Mouse (Mus musculus) left cerebral cortex, adult 2 months (tissue): ENCODE measurements around the gene Gm11939. TPM values are rescaled to one million over a fixed set of nuclear protein-coding genes. Genes with fewer than 3 reads are reported as not detected.
"Not testable (repeated sequence)": the region's sequence is repeated elsewhere in the genome, so short reads cannot be mapped to it uniquely, and the experiment has no call there.

Experiments used
- DNase-seq, 2 experiments: peaks; one replicate each; pipeline ENCODE4 v3.0.0; 2021 to 2022; ENCODE audit warnings: low spot score in 2 of 2, mixed read lengths in 1 of 2; ENCODE audit errors: extremely low spot score in 1 of 2
- H3K27ac ChIP-seq: fragments of 200-600 bp; 2 replicates; pipeline ENCODE4 v1.8.1; 2022
- H3K4me3 ChIP-seq: fragments of 200-600 bp; 2 replicates; pipeline ENCODE4 v1.8.1; 2022
- CTCF ChIP-seq: fragments of 200-600 bp; IDR thresholded peaks from 2 replicates; pipeline ENCODE4 v1.8.1; 2022; ENCODE audit warnings: antibody characterized with exemption, mild to moderate bottlenecking, moderate library complexity
- intact Hi-C: fragments of 180-260 bp; cut with DNase I; formaldehyde crosslinking; loops from one replicate; pipeline ENCODE4 v1.15.1; 2025
- long read RNA-seq, 2 experiments: library from polyadenylated mRNA; stranded (forward); transcript quantifications; one replicate each; pipeline ENCODE4 v2.0.0; 2021; ENCODE audit warnings: borderline mapping rate in 2 of 2
- total RNA-seq, 2 experiments: library from RNA; stranded (reverse); gene quantifications; 2 replicates each; pipeline ENCODE4 v1.2.3; 2021

The Gm11939 gene
- total RNA-seq, result not detected
- long read RNA-seq, experiment 1, result 0 reads
- long read RNA-seq, experiment 2, result 0 reads

DNA sequence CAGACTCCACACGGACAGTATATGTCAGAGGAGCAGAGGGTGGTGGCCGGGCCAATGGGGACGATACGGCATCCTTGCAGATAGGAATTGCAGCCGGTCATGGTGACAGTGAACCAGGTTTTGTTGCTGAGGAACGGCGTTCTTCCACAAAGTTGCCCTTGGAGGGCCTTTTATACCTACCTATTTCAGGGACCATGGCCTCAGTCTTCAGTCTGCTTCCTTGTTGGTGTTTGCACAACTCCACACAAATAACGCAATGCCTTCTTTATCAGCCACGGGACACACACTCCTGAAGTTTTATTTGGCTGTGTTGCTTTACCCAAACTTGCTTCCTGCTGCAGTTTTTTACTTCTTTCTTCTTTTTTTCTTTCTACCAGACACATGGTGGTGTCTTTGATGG, at the start of gene Gm11939:
Gene Gm11939, minus strand, starts transcription at position 101 of the 400 bp plus-strand sequence.
- intact Hi-C loops, result loop anchor here (5.0 kb wide), 1 partner anchor 73 kb away; no protein-coding TSS in a partner anchor
- H3K4me3 ChIP-seq, result no peak within 1 kb of the TSS
- DNase-seq, result no peak
- no peak within 1 kb of the TSS for H3K27ac ChIP-seq
- TF ChIP-seq CTCF, result no peak

DNA sequence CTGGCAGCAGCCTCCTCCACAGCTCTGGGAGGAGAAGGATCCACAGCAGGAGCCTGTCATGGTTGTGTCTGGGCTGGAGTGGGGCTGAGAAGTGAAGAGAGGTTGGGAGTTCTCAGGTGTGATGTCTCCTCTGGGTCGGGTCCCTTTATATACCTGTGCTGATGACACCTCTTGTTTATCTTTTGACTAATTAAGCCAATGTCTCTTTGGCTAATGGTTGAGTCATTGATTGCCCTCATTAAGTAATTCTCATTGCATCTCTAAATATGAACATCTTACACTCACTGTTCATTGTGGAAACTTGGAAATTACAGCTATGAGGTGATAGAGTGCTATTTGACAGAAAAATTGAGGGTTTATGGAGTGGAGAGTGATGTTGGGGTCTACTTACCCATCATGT, 43.9 kb upstream of the Gm11939 start, which contains the start of gene Gm11938:
Gene Gm11938, minus strand, starts transcription at position 101 of the 400 bp plus-strand sequence.
- H3K27ac ChIP-seq, DNase-seq, intact Hi-C loops, H3K4me3 ChIP-seq: not testable (repeated sequence)

DNA sequence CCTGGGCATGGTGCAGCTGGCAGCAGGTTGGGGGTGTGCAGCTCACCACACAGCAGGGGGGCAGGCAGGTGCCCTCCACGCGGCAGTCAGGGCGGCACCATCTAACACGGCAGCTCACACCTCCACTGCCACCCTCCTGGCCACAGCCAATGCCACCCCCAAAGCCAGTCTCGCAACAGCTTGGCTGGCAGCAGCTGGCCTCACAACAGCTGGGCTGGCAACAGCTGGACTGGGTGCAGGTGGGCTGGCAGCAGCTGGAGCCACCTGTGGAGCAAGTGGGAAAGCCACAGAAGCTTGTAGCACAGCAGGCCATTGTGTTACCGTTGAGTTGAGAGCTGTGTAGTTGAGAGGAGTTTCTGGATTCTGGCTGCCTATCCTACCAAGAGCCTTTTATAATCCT, 38.5 kb upstream of the Gm11939 start, which contains the start of gene Krtap9-3:
Gene Krtap9-3, minus strand, starts transcription at position 364 of the 400 bp plus-strand sequence.
- intact Hi-C loops, DNase-seq, H3K4me3 ChIP-seq, H3K27ac ChIP-seq: not testable (repeated sequence)

DNA sequence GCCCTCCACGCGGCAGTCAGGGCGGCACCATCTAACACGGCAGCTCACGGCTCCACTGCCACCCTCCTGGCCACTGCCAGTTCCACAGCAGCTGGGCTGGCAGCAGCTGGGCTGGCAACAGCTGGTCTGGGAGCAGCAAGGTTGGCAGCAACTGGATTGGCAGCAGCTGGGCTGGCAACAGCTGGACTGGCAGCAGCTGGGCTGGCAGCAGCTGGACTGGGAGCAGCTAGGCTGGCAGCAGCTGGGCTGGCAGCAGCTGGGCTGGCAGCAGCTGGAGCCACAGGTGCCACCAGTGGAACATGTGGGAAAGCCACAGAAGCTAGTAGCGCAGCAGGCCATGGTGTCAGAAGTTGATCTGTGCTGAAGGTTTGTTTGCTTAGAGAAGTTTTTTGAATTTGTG, 31.7 kb upstream of the Gm11939 start, which contains the start of gene Krtap1-3:
Gene Krtap1-3, minus strand, starts transcription at position 359 of the 400 bp plus-strand sequence.
- DNase-seq, result no peak
- Histone ChIP-seq H3K4me3 (no peak within 1 kb of the TSS), H3K27ac (no peak within 1 kb of the TSS)
- intact Hi-C loops, result no loop called here
- no peak for TF ChIP-seq CTCF

DNA sequence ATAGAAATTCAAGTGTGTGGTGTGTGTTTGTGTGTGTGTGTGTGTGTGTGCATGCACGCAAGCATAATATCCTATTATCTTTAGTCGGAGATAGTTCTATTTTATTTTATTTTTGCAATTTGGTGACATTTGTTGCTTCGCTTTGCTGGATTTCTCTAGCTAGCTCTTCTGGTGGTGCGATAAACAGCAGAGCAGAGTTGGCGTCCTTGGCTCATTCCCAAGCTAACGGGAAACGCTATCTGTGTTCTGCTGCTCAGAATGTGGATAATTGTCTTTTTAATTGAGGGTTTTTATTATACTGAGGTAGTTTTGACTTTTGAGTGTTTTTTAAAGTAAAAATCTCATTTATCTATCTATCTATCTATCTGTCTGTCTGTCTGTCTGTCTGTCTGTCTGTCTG, 25.8 kb upstream of the Gm11939 start:
- H3K27ac ChIP-seq, result no peak overlapping the region
- intact Hi-C loops, result no loop called here
- DNase-seq, result no peak
- TF ChIP-seq CTCF, result no peak
- no peak overlapping the region for H3K4me3 ChIP-seq

DNA sequence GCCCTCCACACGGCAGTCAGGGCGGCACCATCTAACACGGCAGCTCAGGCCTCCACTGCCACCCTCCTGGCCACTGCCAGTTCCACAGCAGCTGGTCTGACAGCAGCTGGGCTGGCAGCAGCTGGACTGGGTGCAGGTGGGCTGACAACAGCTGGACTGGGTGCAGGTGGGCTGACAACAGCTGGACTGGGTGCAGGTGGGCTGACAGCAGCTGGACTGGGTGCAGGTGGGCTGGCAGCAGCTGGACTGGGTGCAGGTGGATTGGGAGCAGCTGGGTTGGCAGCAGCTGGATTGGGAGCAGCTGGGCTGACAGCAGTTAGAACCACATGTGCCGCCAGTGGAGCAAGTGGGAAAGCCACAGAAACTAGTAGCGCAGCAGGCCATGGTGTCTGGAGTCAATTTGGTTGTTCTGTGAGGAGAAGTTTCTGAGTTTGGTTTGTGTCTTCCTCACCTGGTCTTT, 24.0 kb upstream of the Gm11939 start, which contains the start of gene Krtap1-4:
Gene Krtap1-4, minus strand, starts transcription at position 410 of the 460 bp plus-strand sequence.
- H3K4me3 ChIP-seq, result no peak within 1 kb of the TSS
- no peak within 1 kb of the TSS for H3K27ac ChIP-seq
- no peak for TF ChIP-seq CTCF
- DNase-seq, result no peak
- intact Hi-C loops, result no loop called here

DNA sequence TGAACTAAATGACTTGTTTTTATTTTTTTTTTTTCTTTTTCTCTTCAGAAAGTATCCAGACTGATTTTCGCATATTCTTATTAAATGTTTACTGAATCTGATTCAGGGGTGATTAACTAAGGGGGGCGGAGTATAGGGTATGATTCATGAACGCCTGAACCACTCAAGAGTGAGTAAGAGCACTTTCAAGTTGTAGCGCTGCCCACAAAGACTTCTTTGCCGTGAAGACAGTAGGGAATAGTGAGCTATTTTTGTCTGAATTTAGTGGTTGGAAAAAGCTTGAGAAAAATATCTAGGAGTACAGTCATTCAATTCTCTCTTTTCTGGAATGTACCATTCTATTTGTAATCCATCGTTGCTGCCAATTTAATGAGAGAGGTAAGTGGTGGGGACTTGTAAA, 22.3 kb upstream of the Gm11939 start:
- intact Hi-C loops, result no loop called here
- TF ChIP-seq CTCF, result no peak
- no peak overlapping the region for H3K4me3 ChIP-seq
- no peak for DNase-seq
- H3K27ac ChIP-seq, result no peak overlapping the region

DNA sequence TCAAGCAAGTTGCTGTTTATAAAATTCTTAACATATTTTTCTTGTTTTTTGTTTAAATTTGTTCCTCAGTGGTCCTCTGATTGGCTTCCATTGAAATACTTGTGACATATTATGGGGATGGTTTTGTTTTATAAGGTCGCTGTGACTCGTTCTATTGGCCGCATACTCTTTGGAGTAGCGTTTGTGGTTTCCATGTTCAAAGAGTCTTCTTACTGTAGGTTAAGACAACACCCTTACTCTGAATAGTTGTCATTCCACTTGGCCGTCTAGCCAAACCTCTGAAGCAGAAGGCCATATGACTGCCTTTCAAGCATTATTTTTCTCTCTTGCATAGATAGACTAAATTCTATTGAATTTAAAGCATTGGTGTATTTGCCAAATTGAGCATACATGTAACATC, 21.8 kb upstream of the Gm11939 start:
- no peak for TF ChIP-seq CTCF
- no peak for DNase-seq
- Histone ChIP-seq H3K4me3 (no peak overlapping the region), H3K27ac (no peak overlapping the region)
- intact Hi-C loops, result no loop called here

DNA sequence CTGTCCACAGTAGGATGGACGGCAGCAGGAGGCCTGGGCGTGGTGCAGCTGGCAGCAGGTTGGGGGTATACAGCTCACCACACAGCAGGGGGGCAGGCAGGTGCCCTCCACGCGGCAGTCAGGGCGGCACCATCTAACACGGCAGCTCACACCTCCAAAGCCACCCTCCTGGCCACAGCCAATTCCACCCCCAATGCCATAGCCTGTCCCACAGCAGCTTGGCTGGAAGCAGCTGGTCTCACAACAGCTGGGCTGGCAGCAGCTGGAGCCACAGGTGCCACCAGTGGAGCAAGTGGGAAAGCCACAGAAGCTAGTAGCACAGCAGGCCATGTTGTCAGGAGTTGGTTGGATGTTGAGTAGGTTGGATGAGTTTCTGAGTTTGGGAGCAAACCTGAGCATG, 21.4 kb upstream of the Gm11939 start, which contains the start of gene Krtap1-5:
Gene Krtap1-5, minus strand, starts transcription at position 381 of the 400 bp plus-strand sequence.
- no peak for DNase-seq
- intact Hi-C loops, result no loop called here
- TF ChIP-seq CTCF, result no peak
- H3K27ac ChIP-seq, result no peak within 1 kb of the TSS
- H3K4me3 ChIP-seq, result no peak within 1 kb of the TSS

DNA sequence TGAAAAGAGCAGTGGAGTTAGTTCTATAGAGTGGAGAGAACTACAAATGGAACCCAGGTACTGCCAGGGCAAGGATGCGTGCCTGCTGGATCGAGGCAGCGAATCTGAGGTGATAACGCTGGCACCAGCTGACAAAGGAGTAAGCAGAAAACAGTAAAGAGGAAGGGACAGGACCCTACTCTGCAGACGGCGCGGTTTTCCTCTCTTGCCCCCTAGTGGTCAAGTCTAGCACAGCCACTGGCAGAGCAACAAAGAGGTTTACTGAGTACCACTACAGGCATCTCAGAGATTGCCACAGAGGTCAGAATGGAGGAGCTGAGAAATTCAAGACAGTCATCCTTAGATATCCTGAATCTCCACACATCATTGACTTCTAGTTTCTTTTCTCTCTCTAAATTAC, 14.8 kb upstream of the Gm11939 start:
- peak; percentile 57 to 66 for DNase-seq
- peak; percentile 89 for TF ChIP-seq CTCF
- Histone ChIP-seq H3K4me3 (no peak overlapping the region), H3K27ac (no peak overlapping the region)
- intact Hi-C loops, result loop anchor here (10.0 kb wide), 1 partner anchor 431 kb away; no protein-coding TSS in a partner anchor

DNA sequence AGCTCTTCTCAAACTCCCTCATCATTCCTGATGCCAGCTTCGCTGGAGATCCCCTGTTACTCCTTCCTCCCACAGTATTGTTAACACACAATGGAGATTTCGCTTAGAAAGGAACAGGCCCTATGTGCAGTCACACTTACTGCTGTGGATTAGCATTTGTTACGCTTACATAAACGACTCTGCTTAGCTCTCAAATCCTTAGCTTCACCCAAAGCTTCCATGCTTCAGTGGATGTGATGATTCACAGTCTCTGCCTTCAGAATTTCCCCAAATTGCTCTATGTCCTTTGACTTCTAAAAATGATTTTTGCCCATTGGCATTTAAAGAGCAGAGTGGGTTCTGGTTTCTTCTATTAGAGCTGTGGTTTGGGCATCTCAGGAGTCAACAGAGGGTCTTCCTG, 13.9 kb upstream of the Gm11939 start:
- intact Hi-C loops, result loop anchor here (1.0 to 10.0 kb wide), 2 partner anchors 107 to 432 kb away; no protein-coding TSS in a partner anchor
- DNase-seq, result no peak
- Histone ChIP-seq H3K27ac (no peak overlapping the region), H3K4me3 (no peak overlapping the region)
- no peak for TF ChIP-seq CTCF

DNA sequence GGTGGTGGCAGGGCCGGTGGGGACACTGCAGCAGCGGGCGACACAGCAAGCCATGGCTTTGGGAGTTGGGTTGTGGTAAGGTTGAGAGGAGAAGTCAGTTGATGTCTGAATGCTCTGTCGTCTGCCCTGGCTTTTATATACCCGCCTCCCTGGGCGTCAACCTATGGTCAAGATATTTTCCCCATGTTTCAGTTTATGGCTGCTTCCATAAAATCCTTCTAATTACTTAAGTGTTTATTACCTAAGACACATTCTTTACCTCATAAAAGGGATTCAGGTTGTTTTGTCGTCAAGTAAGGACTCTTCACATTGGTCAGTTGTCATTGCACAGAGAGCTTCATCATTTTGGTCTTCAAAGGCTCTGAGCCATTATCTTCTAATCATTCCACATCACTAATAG, 7.3 kb upstream of the Gm11939 start, which contains the start of gene Krtap3-1:
Gene Krtap3-1, minus strand, starts transcription at position 101 of the 400 bp plus-strand sequence.
- intact Hi-C loops, result no loop called here
- TF ChIP-seq CTCF, result no peak
- no peak within 1 kb of the TSS for H3K27ac ChIP-seq
- DNase-seq, result no peak
- no peak within 1 kb of the TSS for H3K4me3 ChIP-seq

DNA sequence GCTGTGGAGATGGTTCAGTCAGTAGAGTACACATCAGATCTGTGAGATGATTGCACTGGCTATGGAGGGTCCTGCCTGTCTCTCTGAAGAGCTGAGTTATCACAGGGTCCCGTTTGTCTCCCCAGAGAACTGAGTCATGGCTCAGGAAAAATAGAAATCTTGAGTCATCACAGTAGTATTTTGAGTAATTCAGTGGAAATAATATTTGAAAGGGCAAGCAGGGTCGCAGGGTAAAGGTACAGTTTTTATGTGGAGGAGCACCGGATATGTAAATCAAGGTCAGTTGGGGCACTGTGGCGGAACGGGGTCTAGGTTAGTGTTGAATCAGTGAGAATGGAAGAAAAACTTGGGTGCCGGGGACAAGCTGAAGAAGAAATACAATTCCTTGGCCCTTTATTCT, 3.3 kb upstream of the Gm11939 start:
- Histone ChIP-seq H3K4me3 (no peak overlapping the region), H3K27ac (no peak overlapping the region)
- no peak for DNase-seq
- no peak for TF ChIP-seq CTCF
- intact Hi-C loops, result no loop called here
